Mouse (Mus musculus) midbrain, postnatal 0 days (tissue): Measurements from ENCODE around the gene Naa15. TPM values are rescaled to one million over a fixed set of nuclear protein-coding genes. Genes with fewer than 3 reads are reported as not detected.

Source experiments
- ATAC-seq: fragments of 200-750 bp; cut with Nextera tagmentation; 2 replicates; pipeline ENCODE4 v1.8.0; 2017; ENCODE audit warnings: moderate number of reproducible peaks, mild to moderate bottlenecking, moderate TSS enrichment, moderate library complexity; ENCODE audit not compliant: low FRiP score
- DNase-seq: peaks from one replicate; pipeline ENCODE4 v3.0.0-alpha.2; 2015; ENCODE audit warnings: low spot score
- H3K27ac ChIP-seq: fragments of 300-500 bp; sonication (generic); 2 replicates; pipeline ENCODE4 v1.5.1; 2014; ENCODE audit warnings: low read depth, mild to moderate bottlenecking, low read length, mixed read lengths
- H3K27me3 ChIP-seq: fragments of 300-500 bp; sonication (generic); 2 replicates; pipeline ENCODE4 v1.6.1; 2014; ENCODE audit warnings: low read length, control low read depth, mixed read lengths; ENCODE audit not compliant: insufficient read depth
- H3K36me3 ChIP-seq: fragments of 300-500 bp; sonication (generic); 2 replicates; pipeline ENCODE4 v1.6.1; 2014; ENCODE audit warnings: low read length, control low read depth, mixed read lengths; ENCODE audit not compliant: insufficient read depth
- H3K4me1 ChIP-seq: fragments of 300-500 bp; sonication (generic); 2 replicates; pipeline ENCODE4 v1.6.1; 2014; ENCODE audit warnings: mild to moderate bottlenecking, control low read depth, antibody characterized with exemption, low read length, mixed read lengths; ENCODE audit not compliant: insufficient read depth
- H3K4me2 ChIP-seq: fragments of 300-500 bp; sonication (generic); 2 replicates; pipeline ENCODE4 v1.6.1; 2014; ENCODE audit warnings: low read depth, mild to moderate bottlenecking, low read length, mixed read lengths; ENCODE audit not compliant: poor library complexity, severe bottlenecking
- H3K4me3 ChIP-seq: fragments of 300-500 bp; sonication (generic); 2 replicates; pipeline ENCODE4 v1.5.1; 2014; ENCODE audit warnings: low read depth, mild to moderate bottlenecking, low read length, moderate library complexity
- H3K9ac ChIP-seq: fragments of 300-500 bp; sonication (generic); replicated peaks from 2 replicates; pipeline ENCODE4 v1.6.1; 2014; ENCODE audit warnings: mild to moderate bottlenecking, low read length, moderate library complexity, mixed read lengths; ENCODE audit not compliant: poor library complexity, severe bottlenecking
- H3K9me3 ChIP-seq: fragments of 300-500 bp; sonication (generic); 2 replicates; pipeline ENCODE4 v1.6.1; 2016; ENCODE audit warnings: low read length, control low read depth
- CTCF ChIP-seq: IDR thresholded peaks from 2 replicates; pipeline ENCODE4 v1.5.1; 2016; ENCODE audit warnings: antibody characterized with exemption, mild to moderate bottlenecking
- WGBS: fragments of 180-500 bp; shearing (Covaris S2); extraction: QIAGEN DNeasy Blood & Tissue Kit; methylation state at CpG from one replicate; pipeline ENCODE4 v1.1.7; 2014; 5-methylcytosine and 5-hydroxymethylcytosine counted together
- polyA plus RNA-seq: library from polyadenylated mRNA; unstranded; fragments of >200 nt; fragmentation: Nextera tagmentation; extraction: Ambion mirVana; gene quantifications from 2 replicates; pipeline ENCODE4 v1.2.1, GENCODE M21; 2015
- total RNA-seq: library from RNA; depleted of rRNA; stranded (reverse); fragments of >200 nt; gene quantifications from 2 replicates; pipeline ENCODE4 v1.2.3, GENCODE M21; 2014

The Naa15 gene
- total and polyA plus RNA-seq, 2 experiments from 2014 or later, result 19.5 to 29.7 TPM

DNA sequence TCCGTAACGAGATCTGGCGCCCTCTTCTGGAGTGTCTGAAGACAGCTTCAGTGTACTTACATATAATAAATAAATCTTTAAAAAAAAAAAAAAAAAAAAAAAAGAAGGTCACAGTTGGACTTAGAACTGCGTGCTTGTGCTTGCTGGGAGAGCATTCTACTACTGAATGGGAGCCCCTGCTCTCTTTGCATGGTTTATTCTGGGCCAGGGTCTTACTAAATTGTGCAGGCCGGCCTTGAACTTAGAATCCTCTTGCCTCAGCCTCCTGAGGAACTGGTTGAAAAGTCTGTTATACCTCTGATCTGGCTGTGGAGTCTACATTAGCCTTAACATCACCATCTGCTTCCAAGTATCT, 34.3 kb upstream of the Naa15 start:
- no peak for DNase-seq
- H3K4me2 ChIP-seq, result no peak overlapping the region
- no peak for TF ChIP-seq CTCF
- no peak overlapping the region for H3K9ac ChIP-seq
- WGBS, result 68% methylated on average over 2 of the region's 5 CpGs
- no peaks in the 10 kb centered on the region for H3K4me1 ChIP-seq
- H3K4me3 ChIP-seq, result no peak overlapping the region
- H3K9me3 ChIP-seq, result no peaks in the 10 kb centered on the region
- no peaks in the 10 kb centered on the region for H3K27me3 ChIP-seq
- no peak overlapping the region for H3K27ac ChIP-seq
- no peaks in the 10 kb centered on the region for H3K36me3 ChIP-seq
- no peak for ATAC-seq

DNA sequence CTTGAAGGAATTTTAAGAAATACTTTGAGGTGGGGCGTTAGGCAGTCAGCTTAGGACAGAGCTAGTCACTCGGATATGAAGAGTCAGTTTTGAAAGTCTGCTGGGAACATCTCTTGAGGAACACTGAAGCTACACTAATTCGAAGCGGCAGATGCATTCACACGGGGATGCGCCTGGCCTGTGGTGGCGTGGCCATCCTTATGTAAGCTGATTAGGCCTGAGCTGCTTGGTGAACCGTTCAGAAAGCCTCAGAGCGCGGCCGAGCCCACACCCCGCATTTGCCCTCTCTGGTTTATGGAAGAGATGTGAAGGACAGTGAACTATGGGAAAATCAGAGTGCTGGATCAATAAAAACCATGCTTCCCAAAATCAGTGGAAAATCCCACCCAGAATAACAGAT, 31.5 kb upstream of the Naa15 start:
- ATAC-seq (no peak), DNase-seq (peak; percentile 68)
- 0 out of 2 replicates have a peak, but pooled peaks cover 3% of the 10 kb centered on the region for H3K4me1 ChIP-seq
- H3K9me3 ChIP-seq, result no peaks in the 10 kb centered on the region
- WGBS, result 23% methylated on average over 12 of the region's 12 CpGs
- H3K4me2 ChIP-seq, result no peak overlapping the region
- H3K4me3 ChIP-seq, result no peak overlapping the region
- H3K27me3 ChIP-seq, result no peaks in the 10 kb centered on the region
- no peak overlapping the region for H3K27ac ChIP-seq
- no peak for TF ChIP-seq CTCF
- H3K9ac ChIP-seq, result no peak overlapping the region
- no peaks in the 10 kb centered on the region for H3K36me3 ChIP-seq

DNA sequence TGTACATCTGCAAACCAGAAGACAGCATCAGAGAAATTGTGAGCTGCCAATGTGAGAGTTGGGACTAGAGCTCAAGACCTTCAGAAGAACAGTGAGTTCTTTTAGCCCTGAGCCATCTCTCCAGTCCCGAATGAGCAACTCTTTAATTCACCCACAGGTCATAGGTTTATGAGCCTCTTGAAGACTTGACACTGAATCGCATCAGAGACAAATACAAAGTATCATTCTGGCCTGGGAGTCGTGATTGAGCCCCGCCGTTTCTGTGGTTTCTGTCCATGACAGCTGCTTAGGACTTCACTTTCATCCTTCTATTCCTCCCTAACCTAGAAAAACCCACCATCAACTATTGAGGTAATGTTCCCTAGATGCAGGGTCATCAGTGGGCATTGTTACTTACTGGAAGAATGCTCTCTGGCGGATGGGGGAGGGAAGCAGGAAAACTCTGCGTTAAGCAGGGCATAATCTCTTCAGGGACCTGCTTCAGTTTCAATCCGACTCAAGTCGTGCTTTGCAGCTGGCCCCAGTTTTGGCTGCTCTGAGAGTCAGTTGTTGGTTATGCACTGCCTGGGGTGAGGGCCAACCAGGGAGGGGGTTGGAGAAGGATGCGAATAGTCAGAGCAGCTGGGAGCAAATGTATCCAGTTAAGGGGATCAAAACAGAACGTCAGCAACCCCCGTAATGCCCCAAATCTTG, 28.4 kb upstream of the Naa15 start:
- ATAC-seq (no peak), DNase-seq (peak; percentile 53)
- H3K36me3 ChIP-seq, result no peaks in the 10 kb centered on the region
- H3K4me2 ChIP-seq, result no peak overlapping the region
- peaks cover 3% of the 10 kb centered on the region; the same call in 1 of the 2 replicates for H3K4me1 ChIP-seq
- 43% methylated on average over 12 of the region's 12 CpGs for WGBS
- TF ChIP-seq CTCF, result no peak
- no peak overlapping the region for H3K27ac ChIP-seq
- H3K9ac ChIP-seq, result no peak overlapping the region
- no peaks in the 10 kb centered on the region for H3K27me3 ChIP-seq
- H3K4me3 ChIP-seq, result no peak overlapping the region
- no peaks in the 10 kb centered on the region for H3K9me3 ChIP-seq

DNA sequence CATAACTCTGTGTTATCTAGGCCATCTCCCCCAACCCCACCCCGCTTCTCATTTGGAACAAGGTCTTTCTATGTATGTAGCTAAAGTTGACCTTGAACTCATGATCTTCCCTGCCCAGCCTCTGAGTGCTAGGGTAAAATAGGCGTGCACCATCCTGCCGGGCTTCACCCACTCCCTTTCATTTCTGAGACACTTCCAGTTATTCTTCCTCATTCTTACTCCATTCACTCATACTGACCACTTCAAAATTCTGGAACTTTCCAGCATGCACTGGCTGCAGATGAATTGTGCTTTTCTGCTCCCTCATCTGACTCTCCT, 27.9 kb upstream of the Naa15 start:
- H3K27me3 ChIP-seq, result no peaks in the 10 kb centered on the region
- no peaks in the 10 kb centered on the region for H3K36me3 ChIP-seq
- DNase-seq (no peak), ATAC-seq (no peak)
- no peak overlapping the region for H3K4me3 ChIP-seq
- TF ChIP-seq CTCF, result no peak
- peaks cover 3% of the 10 kb centered on the region; the same call in 1 of the 2 replicates for H3K4me1 ChIP-seq
- no peak overlapping the region for H3K9ac ChIP-seq
- no peaks in the 10 kb centered on the region for H3K9me3 ChIP-seq
- no peak overlapping the region for H3K27ac ChIP-seq
- H3K4me2 ChIP-seq, result no peak overlapping the region
- 73% methylated on average over 3 of the region's 3 CpGs for WGBS

DNA sequence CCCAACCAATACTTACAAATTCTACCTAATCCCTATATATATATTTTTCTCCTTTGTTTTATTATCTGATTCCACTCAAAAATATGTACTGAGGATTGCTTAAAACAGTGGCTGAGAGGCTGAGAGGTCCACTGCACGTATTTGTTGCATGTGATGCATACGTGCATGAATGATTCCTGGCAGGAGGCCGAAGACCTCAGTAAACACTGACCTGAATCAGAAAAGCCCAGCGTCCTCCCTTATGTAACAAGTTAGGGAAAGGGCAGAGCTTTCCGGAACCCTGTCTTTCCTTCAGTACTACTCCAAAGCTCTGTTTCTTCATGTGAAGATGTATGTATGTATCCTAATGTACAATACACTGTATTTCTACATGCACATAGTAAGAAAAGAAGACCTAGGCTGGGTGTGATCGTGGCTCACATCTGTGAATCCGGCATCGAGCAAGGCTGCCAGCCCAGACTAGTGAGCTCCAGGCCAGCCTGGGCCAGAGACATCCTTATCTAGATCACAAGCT, 27.0 kb upstream of the Naa15 start:
- no peak overlapping the region for H3K27ac ChIP-seq
- H3K36me3 ChIP-seq, result no peaks in the 10 kb centered on the region
- H3K4me2 ChIP-seq, result no peak overlapping the region
- no peak for TF ChIP-seq CTCF
- H3K4me3 ChIP-seq, result no peak overlapping the region
- no peak overlapping the region for H3K9ac ChIP-seq
- no peak for ATAC-seq
- no peaks in the 10 kb centered on the region for H3K27me3 ChIP-seq
- WGBS, result 64% methylated on average over 8 of the region's 8 CpGs
- peak; percentile 55 for DNase-seq
- H3K4me1 ChIP-seq, result peaks cover 3% of the 10 kb centered on the region; the same call in 1 of the 2 replicates
- H3K9me3 ChIP-seq, result no peaks in the 10 kb centered on the region

DNA sequence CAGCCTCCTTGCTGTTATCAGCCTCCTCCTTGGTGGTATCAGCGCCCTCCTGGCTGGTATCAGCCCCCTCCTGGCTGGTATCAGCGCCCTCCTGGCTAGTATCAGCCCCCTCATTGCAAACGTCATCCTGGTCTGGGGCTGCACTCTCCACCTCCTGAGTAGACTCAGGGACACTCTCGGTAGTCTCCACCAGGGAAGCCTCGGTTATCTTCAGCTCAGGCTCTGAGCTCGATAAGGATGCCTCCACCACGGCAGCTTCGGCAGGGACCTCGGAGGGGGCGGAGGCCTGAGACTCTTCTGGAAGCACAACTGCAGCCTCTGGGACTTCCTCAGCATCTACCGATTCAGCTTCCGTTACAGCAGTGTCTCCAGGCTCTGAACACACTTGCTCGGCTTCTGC, 26.0 kb upstream of the Naa15 start:
- H3K9ac ChIP-seq, result no peak overlapping the region
- H3K9me3 ChIP-seq, result no peaks in the 10 kb centered on the region
- 12% methylated on average over 13 of the region's 13 CpGs for WGBS
- peak overlapping the region; percentile 43 for H3K4me2 ChIP-seq
- no peaks in the 10 kb centered on the region for H3K36me3 ChIP-seq
- TF ChIP-seq CTCF, result no peak
- no peak overlapping the region for H3K27ac ChIP-seq
- H3K4me1 ChIP-seq, result peaks cover 3% of the 10 kb centered on the region; the same call in 1 of the 2 replicates
- no peaks in the 10 kb centered on the region for H3K27me3 ChIP-seq
- peak overlapping the region; percentile 14; the same call in 1 of the 2 replicates for H3K4me3 ChIP-seq
- ATAC-seq (peak; percentile 44; the same call in 1 of the 2 replicates), DNase-seq (no peak)
